Mouse (Mus musculus) bone marrow macrophage, adult 2 months (primary cell): Measurements from ENCODE around the gene Adamts7. TPM values are rescaled to one million over a fixed set of nuclear protein-coding genes. Genes with fewer than 3 reads are reported as not detected.

Experiments
- H3K27ac ChIP-seq: 2 replicates; pipeline ENCODE4 v1.5.1; 2012; ENCODE audit warnings: low read depth, low read length; ENCODE audit not compliant: insufficient read depth
- H3K4me1 ChIP-seq: 2 replicates; pipeline ENCODE4 v1.6.1; 2012; ENCODE audit warnings: low read length; ENCODE audit not compliant: control insufficient read depth, insufficient read depth
- H3K4me3 ChIP-seq: 2 replicates; pipeline ENCODE4 v1.5.1; 2012; ENCODE audit warnings: mild to moderate bottlenecking, low read length, moderate library complexity; ENCODE audit not compliant: insufficient read depth
- CTCF ChIP-seq: IDR thresholded peaks from 2 replicates; pipeline ENCODE4 v1.5.1; 2012; ENCODE audit warnings: low read depth, mild to moderate bottlenecking, low read length, moderate library complexity
- POLR2A ChIP-seq: IDR thresholded peaks from 2 replicates; pipeline ENCODE4 v1.6.1; 2012; ENCODE audit warnings: mild to moderate bottlenecking, low read depth, low read length, borderline replicate concordance
- polyA plus RNA-seq: library from polyadenylated mRNA; stranded (reverse); fragments of >200 nt; gene quantifications from 2 replicates; pipeline ENCODE4 v1.2.4, GENCODE M21; 2012; ENCODE audit not compliant: missing spikeins, insufficient read depth, insufficient read length

The Adamts7 gene
- polyA plus RNA-seq, 1 experiment: not detected

DNA sequence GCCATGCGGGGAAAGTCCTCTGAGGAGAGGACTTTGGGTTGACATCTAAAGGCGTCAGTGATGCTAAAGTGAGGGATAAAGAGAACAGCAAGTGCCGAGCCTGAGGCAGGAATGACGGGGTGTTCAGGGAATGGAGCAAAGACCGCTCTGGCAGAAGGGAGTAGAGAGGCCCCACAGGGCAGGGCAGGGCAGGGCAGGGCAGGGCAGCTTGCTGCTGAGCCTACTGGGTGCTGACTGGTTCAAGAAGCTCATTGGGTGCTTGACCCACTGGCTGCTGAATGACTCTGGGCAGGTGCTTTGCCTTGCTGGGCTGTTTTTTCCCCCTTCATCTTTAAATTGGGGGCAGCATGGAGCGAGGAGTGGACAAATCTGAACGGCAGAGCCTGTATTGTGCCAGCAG lies 33.4 kb downstream of the Adamts7 start:
- no peak for TF ChIP-seq POLR2A
- no peak for TF ChIP-seq CTCF
- H3K4me1 ChIP-seq: peaks cover 19% of the 10 kb centered on the region
- H3K27ac ChIP-seq: no peak overlapping the region
- no peak overlapping the region for H3K4me3 ChIP-seq

- TF ChIP-seq CTCF (no peak), POLR2A (no peak)
- Histone ChIP-seq H3K4me3 (no peak overlapping the region), H3K4me1 (peaks cover 19% of the 10 kb centered on the region), H3K27ac (no peak overlapping the region)
These were observed 34.3 kb downstream of the Adamts7 start for GRCm38 (mm10) chr9:90197116-90197665.

GRCm38 (mm10) chr9:90197866-90198383 lies 35.1 kb downstream of the Adamts7 start:
- Histone ChIP-seq H3K27ac (no peak overlapping the region), H3K4me1 (peaks cover 19% of the 10 kb centered on the region), H3K4me3 (no peak overlapping the region)
- TF ChIP-seq CTCF (no peak), POLR2A (no peak)

DNA sequence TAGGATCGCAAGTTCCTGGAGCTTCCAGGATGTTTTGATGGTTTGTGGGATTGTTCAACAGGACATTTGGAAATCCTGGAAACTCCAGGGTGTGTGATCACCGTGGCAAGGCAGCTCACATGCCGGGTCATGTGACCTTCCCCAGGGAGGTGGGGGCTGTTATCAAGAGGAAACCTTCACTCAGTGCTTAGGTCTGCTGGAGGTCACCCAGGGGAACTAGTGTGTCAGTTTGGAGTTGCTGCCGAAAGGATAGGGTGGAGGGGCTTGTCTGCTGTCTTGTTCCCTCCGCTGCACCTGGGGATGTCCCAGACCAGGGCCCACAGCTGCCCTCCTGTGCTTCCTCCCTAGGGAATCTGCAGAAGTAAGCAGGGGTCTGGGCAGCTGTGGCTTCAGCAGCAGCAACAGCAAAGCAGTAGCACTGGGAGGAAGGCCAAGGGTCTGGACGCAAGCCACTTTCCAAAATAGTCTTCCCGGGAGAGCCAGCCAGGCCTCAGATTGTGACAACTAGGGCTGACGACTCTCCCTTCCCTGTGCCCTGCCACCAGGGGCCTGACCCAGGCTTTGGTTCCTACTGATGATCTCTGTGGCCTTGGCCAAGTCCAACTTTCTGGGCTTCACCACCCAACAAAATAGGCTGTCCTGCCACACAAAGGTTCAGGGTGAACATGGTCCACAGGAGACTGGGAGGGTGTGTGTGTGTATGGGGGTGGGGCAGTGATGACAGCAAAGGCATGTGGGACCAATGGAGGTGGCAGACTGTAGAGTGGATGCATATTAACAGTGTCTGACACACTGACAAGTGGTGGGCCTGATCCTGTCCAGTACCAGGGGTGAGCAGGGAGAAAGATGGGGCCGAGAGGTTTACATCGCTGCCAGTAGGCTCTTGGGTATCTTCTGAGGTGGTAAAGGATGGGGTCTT lies 35.9 kb downstream of the Adamts7 start:
- no peak overlapping the region for H3K27ac ChIP-seq
- TF ChIP-seq CTCF: no peak
- TF ChIP-seq POLR2A: no peak
- peaks cover 19% of the 10 kb centered on the region for H3K4me1 ChIP-seq
- no peak overlapping the region for H3K4me3 ChIP-seq

DNA sequence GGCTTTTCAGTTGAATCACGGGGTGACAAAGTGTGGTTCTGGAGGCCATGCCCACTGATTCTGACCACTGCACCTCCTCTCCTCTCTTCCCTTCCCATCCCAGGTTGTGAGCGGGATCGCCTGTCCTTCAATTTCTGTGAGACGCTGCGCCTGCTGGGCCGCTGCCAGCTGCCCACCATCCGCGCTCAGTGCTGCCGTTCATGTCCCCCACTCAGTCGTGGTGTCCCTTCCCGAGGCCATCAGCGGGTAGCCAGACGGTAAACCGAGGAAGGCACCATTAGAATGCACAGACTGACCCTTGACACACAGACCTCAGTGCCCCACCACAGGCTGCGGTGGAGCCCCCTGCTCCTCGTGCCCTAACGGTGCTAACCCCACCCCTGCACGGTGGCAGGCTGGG lies 36.7 kb downstream of the Adamts7 start:
- no peak for TF ChIP-seq CTCF
- no peak for TF ChIP-seq POLR2A
- Histone ChIP-seq H3K4me3 (no peak overlapping the region), H3K27ac (no peak overlapping the region), H3K4me1 (peaks cover 19% of the 10 kb centered on the region)

DNA sequence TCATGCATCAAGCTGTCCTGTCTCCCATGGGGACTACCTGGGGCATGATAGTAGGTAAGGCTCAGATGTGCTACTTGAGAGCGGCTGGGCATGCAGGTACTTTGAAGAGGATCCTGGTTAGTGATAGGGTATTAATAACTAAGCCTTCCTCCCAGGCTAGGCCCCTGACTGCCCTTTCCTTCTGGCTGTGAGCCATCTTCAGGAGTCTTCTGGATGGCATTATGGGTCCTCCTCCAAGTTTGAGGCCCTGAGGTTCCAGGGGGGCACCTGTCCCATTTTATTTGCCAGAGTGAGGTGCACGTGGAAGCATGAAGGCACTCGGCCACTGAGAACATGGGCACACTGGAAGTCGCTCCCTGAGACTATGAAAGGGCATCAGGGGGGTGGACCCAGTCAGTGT lies 37.6 kb downstream of the Adamts7 start:
- no peak overlapping the region for H3K4me3 ChIP-seq
- H3K4me1 ChIP-seq: peaks cover 19% of the 10 kb centered on the region
- TF ChIP-seq CTCF (no peak), POLR2A (no peak)
- H3K27ac ChIP-seq: no peak overlapping the region

DNA sequence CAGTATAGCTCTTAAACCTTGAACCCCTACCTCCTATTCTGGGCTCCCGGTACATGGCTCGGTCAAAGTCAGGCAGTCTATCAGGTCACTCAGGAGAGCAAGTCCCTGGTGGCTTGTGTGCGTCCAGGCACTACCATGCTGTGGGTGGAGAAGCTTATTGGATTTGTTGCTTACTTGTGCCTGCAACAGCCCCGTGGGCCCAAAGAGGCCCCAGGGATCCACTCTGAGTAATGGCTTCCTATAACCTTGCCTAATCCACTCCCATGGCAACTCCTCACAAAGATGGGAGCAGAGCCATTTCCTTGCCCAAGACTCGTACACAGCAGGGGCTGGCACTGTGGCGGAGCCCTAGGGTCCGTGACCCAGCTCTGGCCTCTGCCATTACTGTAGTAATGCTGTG lies 38.2 kb downstream of the Adamts7 start:
- Histone ChIP-seq H3K4me1 (peaks cover 19% of the 10 kb centered on the region), H3K4me3 (no peak overlapping the region)
- TF ChIP-seq POLR2A (no peak), CTCF (no peak)

DNA sequence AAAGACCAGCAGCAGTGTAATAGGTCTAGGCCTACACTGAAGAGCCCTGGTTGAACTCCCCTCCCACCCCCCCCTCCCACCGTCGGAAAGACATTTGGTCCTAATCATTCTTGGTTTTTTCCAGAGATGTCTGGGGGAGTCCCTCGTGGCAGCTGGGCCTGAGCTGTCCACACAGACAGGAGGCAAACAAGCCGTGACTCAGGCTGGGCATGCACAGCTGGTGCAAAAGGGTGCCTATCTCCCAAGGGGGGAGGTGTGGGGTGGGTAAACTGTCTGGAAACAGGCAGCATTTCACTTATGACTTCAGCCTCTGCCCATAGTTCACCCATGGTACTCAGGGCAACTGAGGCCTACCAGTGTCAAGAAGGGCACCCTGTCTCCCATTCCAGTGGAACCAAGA lies 38.7 kb downstream of the Adamts7 start:
- H3K4me3 ChIP-seq: no peak overlapping the region
- TF ChIP-seq POLR2A (no peak), CTCF (no peak)
- H3K27ac ChIP-seq: no peak overlapping the region
- peaks cover 19% of the 10 kb centered on the region for H3K4me1 ChIP-seq

More for the DNA sequence above, 38.2 kb downstream of the Adamts7 start:
- H3K27ac ChIP-seq: no peak overlapping the region

DNA sequence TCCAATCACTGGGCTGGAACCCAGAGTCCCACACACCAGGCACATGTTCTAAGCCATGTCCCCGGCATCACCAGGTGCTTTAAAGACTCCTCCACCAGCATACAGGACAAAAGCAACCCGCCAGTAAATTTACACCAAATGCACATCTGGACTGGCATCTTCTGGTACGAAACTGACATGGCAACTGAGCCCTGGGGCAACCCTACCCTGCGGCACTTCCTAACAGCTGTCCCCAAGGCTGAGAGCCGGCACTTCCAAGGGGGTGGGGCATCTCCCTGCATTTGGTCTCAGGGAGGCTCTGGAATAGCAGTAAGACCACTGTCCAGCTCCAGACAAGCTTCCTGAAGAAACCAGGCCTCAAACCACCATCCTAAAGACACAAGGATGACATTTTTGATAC lies 40.4 kb downstream of the Adamts7 start:
- Histone ChIP-seq H3K27ac (no peak overlapping the region), H3K4me3 (no peak overlapping the region), H3K4me1 (peaks cover 14% of the 10 kb centered on the region)
- TF ChIP-seq CTCF (no peak), POLR2A (no peak)

- Histone ChIP-seq H3K27ac (no peak overlapping the region), H3K4me3 (no peak overlapping the region), H3K4me1 (peaks cover 10% of the 10 kb centered on the region)
- TF ChIP-seq CTCF: no peak
- TF ChIP-seq POLR2A: no peak
These were observed 41.6 kb downstream of the Adamts7 start for GRCm38 (mm10) chr9:90204396-90204915.
